Mouse (Mus musculus) adrenal gland, postnatal 36 days (tissue): ENCODE data around the gene Olfr1106. TPM values are rescaled to one million over a fixed set of nuclear protein-coding genes. Genes with fewer than 3 reads are reported as not detected.

Experiments
- DNase-seq, 2 experiments: peaks; one replicate each; pipeline ENCODE4 v3.0.0; 2021; ENCODE audit warnings: mixed read lengths in 1 of 2
- long read RNA-seq, 2 experiments: library from polyadenylated mRNA; stranded (forward); transcript quantifications; one replicate each; pipeline ENCODE4 v2.0.0; 2021; ENCODE audit warnings: borderline sequencing depth in 2 of 2
- total RNA-seq, 2 experiments: library from RNA; stranded (reverse); gene quantifications; 2 replicates each; pipeline ENCODE4 v1.2.3; 2021

The Olfr1106 gene
- total RNA-seq, result not detected
- long read RNA-seq, experiment 1, result 0 reads
- long read RNA-seq, experiment 2, result 0 reads

- DNase-seq, result no peak
Observed at GRCm38 (mm10) chr2:87052173-87052572, at the start of gene Olfr1106. Olfr1106 (minus strand) TSS chr2:87052273.

- DNase-seq, result no peak
Observed at GRCm38 (mm10) chr2:87095908-87096307, 43.8 kb upstream of the Olfr1106 start, which contains the start of gene Olfr1109. Olfr1109 (minus strand) TSS chr2:87096008.

GRCm38 (mm10) chr2:87075717-87076116 is 23.6 kb upstream of the Olfr1106 start, which contains the start of gene Olfr1107:
Olfr1107 (minus strand) TSS chr2:87075817.
- no peak for DNase-seq

- DNase-seq, result no peak
Observed at GRCm38 (mm10) chr2:87036431-87036830, 15.6 kb downstream of the Olfr1106 start, which contains the start of gene Olfr1105. Olfr1105 (minus strand) TSS chr2:87036531.

- no peak for DNase-seq
Observed at GRCm38 (mm10) chr2:87026980-87027379, 25.1 kb downstream of the Olfr1106 start, which contains the start of gene Olfr1104. Olfr1104 (minus strand) TSS chr2:87027080.

GRCm38 (mm10) chr2:86998098-86998497 is 54.0 kb downstream of the Olfr1106 start, which contains the start of gene Olfr1102:
Olfr1102 (plus strand) TSS chr2:86998398.
- no peak for DNase-seq

Other genes starting within 250 kb of the Olfr1106 start
- gene Olfr141, start 242.3 kb downstream of the Olfr1106 start, total RNA-seq, result not detected
- not detected for gene Olfr1094, start 227.6 kb downstream of the Olfr1106 start, total RNA-seq
- not detected for gene Olfr1095, start 200.6 kb downstream of the Olfr1106 start, total RNA-seq
- not detected for gene Gm13723, start 177.5 kb downstream of the Olfr1106 start, total RNA-seq
- not detected for gene Olfr1097, start 160.1 kb downstream of the Olfr1106 start, total RNA-seq
- not detected for gene Olfr1098, start 127.7 kb downstream of the Olfr1106 start, total RNA-seq
- gene Olfr1099, start 91.6 kb downstream of the Olfr1106 start, total RNA-seq, result not detected
- not detected for gene Olfr1100, start 72.3 kb downstream of the Olfr1106 start, total RNA-seq
- gene Olfr1101, start 61.1 kb downstream of the Olfr1106 start, total RNA-seq, result not detected
- gene Olfr1102, start 53.9 kb downstream of the Olfr1106 start, total RNA-seq, result not detected
- not detected for gene Olfr1104, start 25.2 kb downstream of the Olfr1106 start, total RNA-seq
- not detected for gene Olfr1105, start 15.7 kb downstream of the Olfr1106 start, total RNA-seq
- gene Olfr1107, start 23.5 kb upstream of the Olfr1106 start, total RNA-seq, result not detected
- gene Olfr1109, start 43.7 kb upstream of the Olfr1106 start, total RNA-seq, result not detected
- gene Olfr259, start 62.3 kb upstream of the Olfr1106 start, total RNA-seq, result not detected
- not detected for gene Olfr1110, start 88.0 kb upstream of the Olfr1106 start, total RNA-seq
- not detected for gene Olfr1111, start 100.4 kb upstream of the Olfr1106 start, total RNA-seq
- not detected for gene Olfr1112, start 135.5 kb upstream of the Olfr1106 start, total RNA-seq
- not detected for gene Olfr1113, start 156.7 kb upstream of the Olfr1106 start, total RNA-seq
- gene Olfr1115, start 195.7 kb upstream of the Olfr1106 start, total RNA-seq, result not detected
- gene Olfr1116, start 215.3 kb upstream of the Olfr1106 start, total RNA-seq, result not detected